ENCODE assay signal across 8 mouse cellular contexts in genomic region chr12:8348733-8349513, GRCm38 (mm10). TPM values are rescaled to one million over a fixed set of nuclear protein-coding genes. Genes with fewer than 3 reads are reported as not detected.
A peak's percentile ranks its signal among the peaks of the same experiment; 100 is the strongest.
DNase-seq lines count a peak whose midpoint lies in the region; ATAC-seq and TF ChIP-seq lines count a peak whose summit lies in the region.
"Had no signal": no experiment of that assay in that cellular context is flagged by ENCODE, and none has a peak within 500 bp of the region (broad histone marks: within the 10 kb centered on the region; RNA-seq: fewer than 3 reads in every experiment).

No protein-coding gene starts in this region.

- H3K4me2 ChIP-seq in intestine, embryonic 16.5 days (ENCODE audit: low read depth, low read length): no peak overlapping the region
- no peak overlapping the region for H3K4me2 ChIP-seq in intestine, postnatal 0 days (replicated peaks; ENCODE audit: low read depth)
- H3K4me2 ChIP-seq in embryonic facial prominence, embryonic 15.5 days (replicated peaks): peak overlapping the region; percentile 17; the same call in 1 of the 2 replicates

- WGBS in intestine, embryonic 16.5 days: 61% methylated on average over 9 of the region's 9 CpGs
- 54% methylated on average over 9 of the region's 9 CpGs for whole genome bisulfite sequencing in intestine, postnatal 0 days
- WGBS in embryonic facial prominence, embryonic 15.5 days: 62% methylated on average over 9 of the region's 9 CpGs

- no peaks in the 10 kb centered on the region for H3K36me3 ChIP-seq in intestine, embryonic 16.5 days (ENCODE audit: control insufficient read depth, insufficient read depth, low read length)
- no peaks in the 10 kb centered on the region; the same call in 1 of the 2 replicates for H3K36me3 ChIP-seq in intestine, postnatal 0 days (ENCODE audit: control insufficient read depth, insufficient read depth)
- H3K36me3 ChIP-seq in embryonic facial prominence, embryonic 15.5 days: no peaks in the 10 kb centered on the region

- H3K9ac ChIP-seq in intestine, embryonic 16.5 days (ENCODE audit: low read depth, low read length): peak overlapping the region; percentile 19; the same call in 1 of the 2 replicates
- no peak overlapping the region for H3K9ac ChIP-seq in intestine, postnatal 0 days (ENCODE audit: low read depth, low read length)
- no peak overlapping the region for H3K9ac ChIP-seq in embryonic facial prominence, embryonic 15.5 days

- H3K27ac ChIP-seq in intestine, embryonic 16.5 days (ENCODE audit: low read length): no peak overlapping the region; the same call in 1 of the 2 replicates
- no peak overlapping the region for H3K27ac ChIP-seq in intestine, postnatal 0 days (ENCODE audit: low read depth, low read length)
- H3K27ac ChIP-seq in brown adipose tissue, adult 24 weeks (replicated peaks; ENCODE audit: low read depth, low read length): peak overlapping the region; percentile 52; the same call in 1 of the 2 replicates
- peak overlapping the region; percentile 68 for H3K27ac ChIP-seq in embryonic facial prominence, embryonic 15.5 days (replicated peaks)

- H3K9me3 ChIP-seq in intestine, embryonic 16.5 days (ENCODE audit: control insufficient read depth, low read length): no peaks in the 10 kb centered on the region
- H3K9me3 ChIP-seq in intestine, postnatal 0 days (ENCODE audit: control insufficient read depth): no peaks in the 10 kb centered on the region
- H3K9me3 ChIP-seq in embryonic facial prominence, embryonic 15.5 days (replicated peaks): no peaks in the 10 kb centered on the region

- ATAC-seq in intestine, embryonic 16.5 days: no peak
- ATAC-seq in intestine, postnatal 0 days: no peak
- no peak for ATAC-seq in embryonic facial prominence, embryonic 15.5 days (ENCODE audit: insufficient number of reproducible peaks, low FRiP score, low TSS enrichment, low read depth)
- ATAC-seq: forebrain, embryonic 16.5 days had no signal

- DNase-seq in lung, postnatal 14 days: peak; percentile 67
- no peak for DNase-seq in urinary bladder, adult 18-20 months (ENCODE audit: low spot score in 2 of 2)
- no peak for DNase-seq in right cerebral cortex, postnatal 25 days

- no peak overlapping the region for H3K4me3 ChIP-seq in intestine, embryonic 16.5 days (ENCODE audit: low read length)
- H3K4me3 ChIP-seq in intestine, postnatal 0 days (ENCODE audit: low read depth, low read length): no peak overlapping the region
- no peak overlapping the region for H3K4me3 ChIP-seq in brown adipose tissue, adult 24 weeks (ENCODE audit: insufficient read depth, low read depth, low read length)
- no peak overlapping the region for H3K4me3 ChIP-seq in embryonic facial prominence, embryonic 15.5 days (replicated peaks)

- TF ChIP-seq CTCF in intestine, postnatal 0 days (IDR thresholded peaks at IDR 0.05; ENCODE audit: low read depth): no peak

- H3K27me3 ChIP-seq in intestine, embryonic 16.5 days (replicated peaks; ENCODE audit: control insufficient read depth, insufficient read depth, low read length): no peaks in the 10 kb centered on the region
- H3K27me3 ChIP-seq in intestine, postnatal 0 days (replicated peaks; ENCODE audit: control insufficient read depth, insufficient read depth, low read length): no peaks in the 10 kb centered on the region
- H3K27me3 ChIP-seq in embryonic facial prominence, embryonic 15.5 days: no peaks in the 10 kb centered on the region

- peaks cover 17% of the 10 kb centered on the region for H3K4me1 ChIP-seq in intestine, embryonic 16.5 days (ENCODE audit: control insufficient read depth, insufficient read depth, low read length)
- no peaks in the 10 kb centered on the region for H3K4me1 ChIP-seq in intestine, postnatal 0 days (replicated peaks; ENCODE audit: control insufficient read depth, insufficient read depth, low read length)
- H3K4me1 ChIP-seq in brown adipose tissue, adult 24 weeks (ENCODE audit: control insufficient read depth, insufficient read depth, insufficient read length, low read length): peaks cover 54% of the 10 kb centered on the region
- H3K4me1 ChIP-seq in embryonic facial prominence, embryonic 15.5 days: peaks cover 16% of the 10 kb centered on the region; the same call in 1 of the 2 replicates

RNA-seq across cellular contexts. Expression of gene Hs1bp3, which starts 35.7 kb away (rescaled TPM):
- 30.3 and 32.5 TPM in 2 replicates for polyA plus RNA-seq in intestine, embryonic 16.5 days (2015; fragmentation: Nextera tagmentation; extraction: Ambion mirVana)
- polyA plus RNA-seq in intestine, postnatal 0 days (2015; fragmentation: Nextera tagmentation; extraction: Ambion mirVana): 20.5 and 22.2 TPM in 2 replicates
- polyA plus RNA-seq in brown adipose tissue, adult 24 weeks (2012; ENCODE audit: insufficient read depth, insufficient read length, missing spikeins): 5.7 and 7.6 TPM in 2 replicates
- 16.5 and 18.9 TPM in 2 replicates for polyA plus RNA-seq in embryonic facial prominence, embryonic 15.5 days (2015; fragmentation: Nextera tagmentation; extraction: Ambion mirVana)

RNA-seq across cellular contexts. Expression of gene Gdf7, which starts 47.2 kb away (rescaled TPM):
- not detected in 2 replicates for polyA plus RNA-seq in intestine, embryonic 16.5 days (2015; fragmentation: Nextera tagmentation; extraction: Ambion mirVana)
- not detected in 2 replicates for polyA plus RNA-seq in intestine, postnatal 0 days (2015; fragmentation: Nextera tagmentation; extraction: Ambion mirVana)
- not detected in 2 replicates for polyA plus RNA-seq in brown adipose tissue, adult 24 weeks (2012; ENCODE audit: insufficient read depth, insufficient read length, missing spikeins)
- 0.54 and 0.85 TPM in 2 replicates for polyA plus RNA-seq in embryonic facial prominence, embryonic 15.5 days (2015; fragmentation: Nextera tagmentation; extraction: Ambion mirVana)
- polyA plus RNA-seq: forebrain, embryonic 16.5 days had no signal

Comparison
In these comparisons a context has a peak if more than half of its experiments do, and no peak if none do; other contexts are left out.
1. H3K27ac ChIP-seq: peak in brown adipose tissue, adult 24 weeks (single experiment) and embryonic facial prominence, embryonic 15.5 days (single experiment); none in intestine, embryonic 16.5 days (single experiment) and intestine, postnatal 0 days (single experiment).